In the genomic region with DNA sequence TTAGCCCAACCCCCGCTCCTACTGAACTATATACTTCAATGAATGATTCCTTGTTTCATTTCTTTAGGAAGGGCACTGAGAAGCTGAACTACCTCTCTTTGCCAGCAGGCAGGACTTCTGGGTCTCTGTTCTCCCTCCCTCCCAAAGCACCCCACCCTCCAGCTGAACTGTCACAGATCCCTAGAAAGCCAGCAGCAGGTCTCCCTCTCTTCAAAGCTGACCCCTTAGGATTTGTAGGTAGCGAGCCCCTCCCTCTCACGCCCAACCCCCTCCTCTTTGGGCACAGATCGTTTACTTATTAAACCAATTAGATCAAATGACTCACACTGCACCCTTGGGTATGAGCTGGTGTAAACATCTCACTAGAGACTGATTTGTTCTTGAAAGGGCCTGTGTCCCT, we compare ENCODE assay signal across 21 mouse cellular contexts. TPM values are rescaled to one million over a fixed set of nuclear protein-coding genes. Genes with fewer than 3 reads are reported as not detected.
DNase-seq lines count a peak whose midpoint lies in the region; ATAC-seq and TF ChIP-seq lines count a peak whose summit lies in the region.
"Had no signal": no experiment of that assay in that cellular context is flagged by ENCODE, and none has a peak within 500 bp of the region (broad histone marks: within the 10 kb centered on the region; RNA-seq: fewer than 3 reads in every experiment).

No protein-coding gene starts in this region.

- intact Hi-C loops in heart, postnatal 10 days (cut with DNase I): no loop called here

- TF ChIP-seq CTCF in Patski (IDR thresholded peaks at IDR 0.05): no peak
- peak; percentile 26 for TF ChIP-seq CTCF in intestine, postnatal 0 days (IDR thresholded peaks at IDR 0.05; ENCODE audit: low read depth)

- H3K27me3 ChIP-seq in Patski: no peaks in the 10 kb centered on the region
- no peaks in the 10 kb centered on the region for H3K27me3 ChIP-seq in intestine, postnatal 0 days (replicated peaks; ENCODE audit: control insufficient read depth, insufficient read depth, low read length)
- H3K27me3 ChIP-seq in kidney, embryonic 16.5 days (ENCODE audit: insufficient read depth, low read length): no peaks in the 10 kb centered on the region
- no peaks in the 10 kb centered on the region for H3K27me3 ChIP-seq in stomach, embryonic 14.5 days (ENCODE audit: control insufficient read depth, insufficient read depth, low read length)
- H3K27me3 ChIP-seq: hindbrain, embryonic 13.5 days; midbrain, embryonic 13.5 days had no signal

- no peaks in the 10 kb centered on the region for H3K36me3 ChIP-seq in intestine, postnatal 0 days (ENCODE audit: control insufficient read depth, insufficient read depth)
- H3K36me3 ChIP-seq in kidney, embryonic 16.5 days (ENCODE audit: insufficient read depth, low read length): no peaks in the 10 kb centered on the region
- H3K36me3 ChIP-seq in stomach, embryonic 14.5 days (ENCODE audit: control insufficient read depth, insufficient read depth, low read length): no peaks in the 10 kb centered on the region
- H3K36me3 ChIP-seq: heart, embryonic 10.5 days; hindbrain, embryonic 13.5 days; midbrain, embryonic 13.5 days had no signal

- 37% methylated on average over 4 of the region's 4 CpGs for WGBS in intestine, postnatal 0 days
- WGBS in kidney, embryonic 16.5 days: 34% methylated on average over 4 of the region's 4 CpGs
- 37% methylated on average over 4 of the region's 4 CpGs for WGBS in stomach, embryonic 14.5 days

- H3K4me3 ChIP-seq in intestine, postnatal 0 days (ENCODE audit: low read depth, low read length): no peak overlapping the region
- no peak overlapping the region for H3K4me3 ChIP-seq in kidney, embryonic 16.5 days (ENCODE audit: low read length)
- no peak overlapping the region for H3K4me3 ChIP-seq in stomach, embryonic 14.5 days (ENCODE audit: low read depth, low read length)
- H3K4me3 ChIP-seq: heart, embryonic 10.5 days; hindbrain, embryonic 13.5 days; midbrain, embryonic 13.5 days had no signal

- POLR2A ChIA-PET in Patski (lab: Charles Lee): no interaction called here

- no peak for DNase-seq in Patski (ENCODE audit: low read depth, low spot score)
- no peak for DNase-seq in heart, postnatal 10 days
- DNase-seq in adrenal gland, postnatal 10 days: no peak
- no peak for DNase-seq in heart, adult 8-10 months (ENCODE audit: low spot score)
- DNase-seq: cerebellum, postnatal 10 days; gastrocnemius, postnatal 25 days; heart, postnatal 14 days; lung, adult 18-20 months; spleen, adult 18-20 months; thymus, postnatal 25 days had no signal

- ATAC-seq in Patski: peak; percentile 64
- ATAC-seq in intestine, postnatal 0 days: peak; percentile 12; the same call in 1 of the 2 replicates
- ATAC-seq in kidney, embryonic 16.5 days (ENCODE audit: low FRiP score, low TSS enrichment): peak; percentile 84
- peak; percentile 77 for ATAC-seq in stomach, embryonic 14.5 days (ENCODE audit: insufficient number of reproducible peaks, insufficient read depth, low FRiP score, low read depth)
- ATAC-seq: midbrain, embryonic 13.5 days had no signal

- H3K4me1 ChIP-seq in intestine, postnatal 0 days (replicated peaks; ENCODE audit: control insufficient read depth, insufficient read depth, low read length): peaks cover 3% of the 10 kb centered on the region; the same call in 1 of the 2 replicates
- H3K4me1 ChIP-seq in kidney, embryonic 16.5 days (ENCODE audit: insufficient read depth, low read length): peaks cover 17% of the 10 kb centered on the region
- H3K4me1 ChIP-seq in stomach, embryonic 14.5 days (ENCODE audit: control insufficient read depth, insufficient read depth, low read length): no peaks in the 10 kb centered on the region
- H3K4me1 ChIP-seq: midbrain, embryonic 13.5 days had no signal

- in situ Hi-C loops in Patski (cut with MboI; ENCODE audit: low pct_unique_long_range_greater_than_20kb): no loop called here

- CTCF ChIA-PET in Patski (lab: Charles Lee): interaction anchor here (1.1 to 1.3 kb wide), 3 partner anchors 13 to 36 kb away, joined by 3 to 4 read pairs (median 3); no protein-coding TSS in a partner anchor

- no peak overlapping the region for H3K9ac ChIP-seq in intestine, postnatal 0 days (ENCODE audit: low read depth, low read length)
- H3K9ac ChIP-seq in kidney, embryonic 16.5 days (replicated peaks; ENCODE audit: low read length): no peak overlapping the region
- H3K9ac ChIP-seq in stomach, embryonic 14.5 days (replicated peaks; ENCODE audit: low read depth, low read length): no peak overlapping the region
- H3K9ac ChIP-seq: hindbrain, embryonic 13.5 days; midbrain, embryonic 13.5 days had no signal

- H3K27ac ChIP-seq in intestine, postnatal 0 days (ENCODE audit: low read depth, low read length): peak overlapping the region; percentile 21; the same call in 1 of the 2 replicates
- H3K27ac ChIP-seq in kidney, embryonic 16.5 days (ENCODE audit: low read length): peak overlapping the region; percentile 90
- H3K27ac ChIP-seq in stomach, embryonic 14.5 days (ENCODE audit: low read length): no peak overlapping the region
- H3K27ac ChIP-seq: heart, embryonic 10.5 days; hindbrain, embryonic 13.5 days; midbrain, embryonic 13.5 days had no signal

- no peaks in the 10 kb centered on the region for H3K9me3 ChIP-seq in intestine, postnatal 0 days (ENCODE audit: control insufficient read depth)
- no peaks in the 10 kb centered on the region for H3K9me3 ChIP-seq in kidney, embryonic 16.5 days (ENCODE audit: low read length)
- no peaks in the 10 kb centered on the region for H3K9me3 ChIP-seq in stomach, embryonic 14.5 days (ENCODE audit: control insufficient read depth, low read depth, low read length)
- H3K9me3 ChIP-seq: heart, embryonic 10.5 days; hindbrain, embryonic 13.5 days; midbrain, embryonic 13.5 days had no signal

- H3K4me2 ChIP-seq in intestine, postnatal 0 days (replicated peaks; ENCODE audit: low read depth): peak overlapping the region; percentile 21; the same call in 1 of the 2 replicates
- H3K4me2 ChIP-seq in kidney, embryonic 16.5 days (replicated peaks; ENCODE audit: low read depth, low read length): no peak overlapping the region
- H3K4me2 ChIP-seq in stomach, embryonic 14.5 days (replicated peaks; ENCODE audit: low read depth, low read length): no peak overlapping the region
- H3K4me2 ChIP-seq: hindbrain, embryonic 13.5 days; midbrain, embryonic 13.5 days had no signal

RNA-seq across cellular contexts. Expression of gene D330020A13Rik, which starts 39.5 kb away (rescaled TPM):
- 1.1 TPM for polyA plus RNA-seq in Patski (2021)
- polyA plus RNA-seq in intestine, postnatal 0 days (2015; fragmentation: Nextera tagmentation; extraction: Ambion mirVana): 0.18 and 0.34 TPM in 2 replicates
- 0.65 and 0.76 TPM in 2 replicates for polyA plus RNA-seq in kidney, embryonic 16.5 days (2015; fragmentation: Nextera tagmentation; extraction: Ambion mirVana)
- not detected in 2 replicates for polyA plus RNA-seq in stomach, embryonic 14.5 days (2014; fragmentation: Nextera tagmentation; extraction: Ambion mirVana)
- not detected for total RNA-seq in heart, postnatal 10 days (2021)
- under 1 TPM; 0.24 to 0.27 TPM for total RNA-seq in adrenal gland, postnatal 10 days (2021)
- not detected for total RNA-seq in heart, adult 8-10 months (2022)
- total RNA-seq: heart, postnatal 14 days; layer of hippocampus, postnatal 14 days; left cerebral cortex, postnatal 10 days; liver, adult 2 months had no signal
- polyA plus RNA-seq: forebrain, embryonic 11.5 days; heart, embryonic 10.5 days; hindbrain, embryonic 13.5 days; large intestine, adult 2 months; liver, adult 2 months; midbrain, embryonic 13.5 days had no signal

RNA-seq across cellular contexts. Expression of gene B4galnt3, which starts 39.7 kb away (rescaled TPM):
- polyA plus RNA-seq in Patski (2021): 5.3 TPM
- polyA plus RNA-seq in intestine, postnatal 0 days (2015; fragmentation: Nextera tagmentation; extraction: Ambion mirVana): 0.95 and 1.1 TPM in 2 replicates
- 2.4 and 2.6 TPM in 2 replicates for polyA plus RNA-seq in kidney, embryonic 16.5 days (2015; fragmentation: Nextera tagmentation; extraction: Ambion mirVana)
- polyA plus RNA-seq in stomach, embryonic 14.5 days (2014; fragmentation: Nextera tagmentation; extraction: Ambion mirVana): 0.09 and 0.22 TPM in 2 replicates
- total RNA-seq in heart, postnatal 10 days (2021): under 1 TPM; 0.25 to 0.67 TPM
- total RNA-seq in adrenal gland, postnatal 10 days (2021): 1 to 10 TPM; 3.7 to 4.6 TPM
- under 1 TPM; 0.09 to 0.47 (median 0.18) TPM for total RNA-seq in heart, adult 8-10 months (2022)
- polyA plus RNA-seq: forebrain, embryonic 11.5 days had no signal

Comparison
In these comparisons a context has a peak if more than half of its experiments do, and no peak if none do; other contexts are left out.
1. ATAC-seq: peak in every context shown above with its lines; median percentile 84 in kidney, embryonic 16.5 days; 77 in stomach, embryonic 14.5 days; 64 in Patski; 12 in intestine, postnatal 0 days.